Mouse (Mus musculus) left cerebral cortex, postnatal 4 days (tissue): Measurements from ENCODE around the gene Psen1. TPM values are rescaled to one million over a fixed set of nuclear protein-coding genes. Genes with fewer than 3 reads are reported as not detected.
A peak's percentile ranks its signal among the peaks of the same experiment; 100 is the strongest.

Experiments
- DNase-seq: peaks from one replicate; pipeline ENCODE4 v3.0.0-alpha.2; 2022
- intact Hi-C: fragments of 180-260 bp; cut with DNase I; formaldehyde crosslinking; loops from one replicate; pipeline ENCODE4 v1.15.1; 2025
- total RNA-seq, 2 experiments: library from RNA; stranded (reverse); gene quantifications; 2 replicates each; pipeline ENCODE4 v1.2.3; 2021

The Psen1 gene
- total RNA-seq, 2 experiments from 2014 or later = 70.8 to 78.0 TPM

DNA sequence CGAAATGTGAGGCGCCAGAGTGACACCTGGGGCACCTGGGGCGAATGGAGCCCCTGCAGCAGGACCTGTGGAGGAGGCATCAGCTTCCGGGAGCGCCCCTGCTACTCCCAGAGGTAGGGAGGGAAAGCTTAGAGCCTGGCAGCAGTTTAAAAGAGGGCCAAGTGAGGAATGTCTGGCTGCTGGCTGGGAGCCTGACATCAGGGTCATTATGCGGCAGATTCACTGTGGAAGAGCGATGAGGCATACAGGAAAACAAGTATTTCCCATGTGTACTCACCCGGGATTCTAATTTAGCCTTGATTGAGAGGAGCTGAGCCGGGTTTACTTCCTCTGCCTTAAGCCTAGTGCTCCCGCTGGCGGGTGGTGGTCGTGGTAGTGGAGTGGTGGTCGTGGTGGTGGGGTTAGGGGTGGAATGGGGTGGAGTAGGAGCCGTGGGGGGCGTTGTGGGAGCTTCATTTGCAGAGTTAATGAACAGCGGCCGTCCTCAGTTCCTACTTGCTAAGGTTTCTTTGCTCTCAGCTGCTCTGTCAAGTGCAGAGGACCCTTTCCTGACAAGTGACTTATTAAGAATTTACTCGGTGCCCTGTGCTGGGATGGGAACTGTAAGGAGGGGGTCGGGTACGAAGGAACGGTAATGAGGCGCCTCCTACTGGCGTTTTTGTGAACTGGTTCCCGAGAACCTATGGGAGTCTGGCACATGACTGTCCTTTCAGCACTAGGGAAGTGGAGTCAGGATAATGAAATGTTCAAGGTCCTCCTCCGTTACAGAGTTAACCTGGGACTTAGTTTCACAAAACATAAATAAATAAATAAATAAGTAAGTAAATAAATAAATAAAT lies 82.7 kb downstream of the Psen1 start:
- intact Hi-C loops = no loop called here
- peak; percentile 76 for DNase-seq

DNA sequence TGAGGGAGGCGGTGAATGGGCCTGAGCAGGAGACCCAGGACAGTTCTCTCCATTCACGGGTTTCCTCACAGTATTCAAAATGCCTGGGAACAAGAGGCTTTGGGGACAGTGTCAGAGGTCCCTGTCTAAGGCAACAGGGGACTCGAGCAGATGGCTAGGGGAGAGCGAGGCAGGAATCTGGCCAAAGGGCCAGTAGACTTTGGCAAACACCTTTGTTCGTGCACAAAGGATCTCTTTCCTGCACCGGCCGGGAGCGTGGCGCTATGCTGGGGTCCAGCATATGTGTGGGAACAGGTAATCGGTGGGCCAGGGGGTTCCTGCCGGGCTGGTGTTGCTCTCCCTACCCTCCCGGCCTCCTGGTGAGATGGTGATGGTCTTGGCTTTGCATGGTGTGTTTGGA lies 87.7 kb downstream of the Psen1 start:
- intact Hi-C loops = no loop called here
- no peak for DNase-seq

DNA sequence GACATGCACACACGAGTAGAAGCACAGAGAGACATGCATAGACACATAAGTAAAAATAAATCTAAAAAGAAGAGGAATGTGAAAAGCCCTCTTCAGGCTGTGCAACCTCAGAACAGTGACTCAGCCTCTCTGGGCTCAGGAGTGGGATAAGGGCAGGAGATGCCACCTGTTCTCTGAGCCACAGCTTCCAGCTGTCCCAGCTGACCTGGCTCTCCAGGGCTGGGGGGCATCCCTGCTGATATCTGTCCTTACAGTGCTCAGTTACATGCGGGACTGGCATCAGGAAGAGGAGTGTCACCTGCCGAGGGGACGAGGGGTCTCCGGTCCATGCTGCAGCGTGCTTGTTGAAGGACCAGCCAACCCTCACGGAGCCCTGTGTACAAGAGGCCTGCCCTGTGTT lies 88.8 kb downstream of the Psen1 start:
- no peak for DNase-seq
- intact Hi-C loops = no loop called here

DNA sequence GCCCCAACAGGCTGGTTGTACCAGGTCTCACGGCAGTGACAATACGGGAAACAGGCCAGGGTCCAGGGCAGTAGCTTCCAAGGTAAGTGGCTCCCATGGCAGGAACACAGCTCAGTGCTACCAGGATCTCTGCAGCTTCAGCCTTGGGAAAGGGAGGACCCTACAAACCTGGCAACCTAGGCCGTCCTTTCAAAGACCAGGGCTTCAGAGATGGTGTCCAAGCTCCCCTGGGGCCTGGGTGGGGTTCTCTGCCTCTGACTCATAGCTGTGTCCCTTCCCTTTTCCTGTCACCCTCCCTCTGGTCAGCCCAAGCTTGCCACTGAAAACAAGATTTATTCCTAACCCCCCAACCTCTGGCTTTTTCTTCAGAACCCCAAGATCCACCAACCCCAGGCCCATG lies 92.2 kb downstream of the Psen1 start:
- intact Hi-C loops = no loop called here
- DNase-seq = no peak

DNA sequence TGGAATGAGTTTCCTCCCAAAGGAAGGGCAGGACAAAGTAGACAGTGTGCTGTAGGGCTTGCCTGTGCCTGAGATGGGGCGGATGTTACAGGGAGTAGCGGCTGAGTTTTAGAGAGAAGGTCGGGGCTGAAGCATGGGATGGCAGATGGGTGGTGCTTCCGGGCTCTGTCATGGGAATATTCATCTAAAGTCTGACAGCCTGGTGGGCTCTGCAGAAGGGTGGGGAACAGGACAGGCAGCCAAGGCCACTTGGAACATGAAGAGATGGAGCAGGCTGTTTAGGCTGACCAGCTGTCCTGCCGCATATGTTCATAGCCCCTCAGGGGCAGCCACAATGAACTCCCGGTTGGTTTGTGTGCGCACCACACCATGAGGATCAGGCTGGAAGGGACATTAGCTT lies 93.3 kb downstream of the Psen1 start:
- DNase-seq = peak; percentile 86
- intact Hi-C loops = no loop called here

DNA sequence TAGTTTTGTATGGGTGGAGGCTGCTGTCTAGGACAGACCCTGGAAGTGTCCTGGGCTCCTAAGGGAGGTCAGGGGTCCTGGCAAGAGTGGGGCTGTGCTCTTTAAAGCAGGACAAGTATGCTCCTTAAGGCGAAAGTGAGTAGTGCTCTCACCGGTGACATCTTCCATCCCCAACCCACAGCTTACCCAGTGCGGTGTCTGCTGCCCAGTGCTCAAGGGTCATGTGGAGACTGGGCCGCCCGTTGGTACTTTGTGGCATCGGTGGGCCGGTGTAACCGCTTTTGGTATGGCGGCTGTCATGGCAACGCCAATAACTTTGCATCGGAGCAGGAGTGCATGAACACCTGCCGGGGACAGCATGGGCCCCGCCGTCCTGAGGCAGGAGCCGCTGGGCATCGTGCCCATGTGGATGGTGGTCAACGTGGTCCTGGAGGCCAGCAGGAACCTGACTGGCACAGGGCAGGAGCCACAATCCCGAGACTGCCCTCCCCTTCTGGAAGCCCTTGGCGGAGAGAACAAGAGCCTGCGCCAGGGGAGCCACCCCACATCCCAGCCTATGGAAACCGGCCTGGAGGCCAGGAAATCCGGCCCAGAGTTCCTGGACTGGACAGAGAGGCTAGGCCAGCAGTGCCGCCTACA lies 93.8 kb downstream of the Psen1 start:
- peak; percentile 92 for DNase-seq
- intact Hi-C loops = no loop called here

DNA sequence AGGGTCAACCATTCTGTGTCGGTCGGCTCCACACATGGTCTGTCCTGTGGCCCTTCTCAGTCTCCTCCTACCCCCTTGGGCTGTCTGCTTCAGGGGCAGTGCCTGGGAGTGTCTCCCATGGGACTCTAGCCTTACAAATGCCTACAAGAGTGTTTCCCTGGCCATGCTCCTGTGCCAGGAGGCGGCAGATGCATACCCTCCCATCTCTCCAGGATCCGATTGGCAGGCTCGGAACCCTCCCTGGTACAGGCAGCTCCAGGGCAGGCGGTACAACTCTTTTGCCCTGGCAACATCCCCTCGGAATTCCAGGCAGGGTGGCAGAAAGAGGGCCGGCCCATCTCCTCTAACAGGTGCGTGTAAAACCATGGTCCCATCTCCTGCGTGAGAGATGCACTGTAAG lies 94.7 kb downstream of the Psen1 start:
- DNase-seq = peak; percentile 70
- intact Hi-C loops = no loop called here

Other genes starting within 250 kb of the Psen1 start
- 10 to 100 TPM in 1 of 2 experiments, 1 to 10 TPM in 1; 7.0 to 11.0 TPM for gene Dpf3, start 200.4 kb upstream of the Psen1 start, total RNA-seq
- 10 to 100 TPM; 36.6 to 43.1 TPM for gene Dcaf4, start 167.7 kb upstream of the Psen1 start, total RNA-seq
- 10 to 100 TPM; 41.6 to 42.0 TPM for gene Zfyve1, start 90.9 kb upstream of the Psen1 start, total RNA-seq
- 100 to 1,000 TPM; 159 to 163 TPM for gene Rbm25, start 56.9 kb upstream of the Psen1 start, total RNA-seq
- 10 to 100 TPM in 1 of 2 experiments, 1 to 10 TPM in 1; 9.5 to 10.5 TPM for gene Papln, start 75.5 kb downstream of the Psen1 start, total RNA-seq
- 10 to 100 TPM; 16.5 to 17.8 TPM for gene Numb, start 233.8 kb downstream of the Psen1 start, total RNA-seq